Mouse (Mus musculus) testis, postnatal 10 days (tissue): Measurements from ENCODE around the gene Tcirg1.
A peak's percentile ranks its signal among the peaks of the same experiment; 100 is the strongest.

ENCODE experiments used
- DNase-seq: peaks from one replicate; pipeline ENCODE4 v3.0.0; 2021; ENCODE audit warnings: low spot score

Gene Tcirg1

GRCm38 (mm10) chr19:3850847-3851469, 56.0 kb downstream of the Tcirg1 start:
- peak; percentile 68 for DNase-seq

GRCm38 (mm10) chr19:3850076-3850475, 56.9 kb downstream of the Tcirg1 start:
- no peak for DNase-seq

GRCm38 (mm10) chr19:3849251-3849650, 57.7 kb downstream of the Tcirg1 start:
- DNase-seq, result no peak

GRCm38 (mm10) chr19:3848207-3848808, 58.6 kb downstream of the Tcirg1 start:
- no peak for DNase-seq

GRCm38 (mm10) chr19:3847711-3848110, 59.2 kb downstream of the Tcirg1 start:
- DNase-seq, result no peak

GRCm38 (mm10) chr19:3846676-3847604, 60.0 kb downstream of the Tcirg1 start:
- no peak for DNase-seq
